Mouse (Mus musculus) megakaryocyte, embryonic 14.5 days (primary cell): ENCODE measurements around the gene Acin1.

Experiments
- FLI1 ChIP-seq: IDR thresholded peaks from 2 replicates; pipeline ENCODE4 v1.6.1; 2012; ENCODE audit warnings: low read length, inconsistent platforms, mixed read lengths
- GATA1 ChIP-seq: IDR thresholded peaks from 3 replicates; pipeline ENCODE4 v1.6.1; 2012; ENCODE audit warnings: mixed read lengths, low read length, inconsistent platforms, borderline replicate concordance

DNA sequence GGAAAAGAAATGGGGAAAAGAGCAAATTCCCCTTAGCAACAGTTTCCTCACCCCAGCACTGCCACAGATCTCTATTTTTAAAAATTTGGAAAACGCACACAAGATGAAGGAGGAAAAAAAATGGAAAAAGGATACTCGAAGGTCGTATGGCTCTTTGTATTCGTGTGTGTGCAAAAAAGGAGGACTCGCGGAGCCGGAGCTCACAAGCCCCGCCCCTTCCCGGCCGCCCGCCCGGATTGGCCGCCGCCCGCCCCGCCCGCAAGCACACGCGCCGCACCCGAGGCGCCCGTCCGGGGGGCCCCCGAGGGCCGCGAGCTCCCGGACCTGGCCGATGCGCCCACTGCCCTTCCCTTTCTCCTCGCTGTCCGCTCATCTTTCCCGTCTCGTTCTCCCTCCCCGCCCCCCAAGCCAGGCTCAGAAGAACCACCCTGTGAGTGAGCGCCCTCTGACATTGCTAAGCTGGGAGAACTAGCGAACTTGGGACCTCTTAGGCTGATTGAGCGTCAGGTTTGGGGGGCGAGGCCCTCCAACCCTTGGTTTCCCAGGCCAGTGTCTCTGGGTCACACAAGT is 80.9 kb downstream of the Acin1 start, which contains the start of gene 4931414P19Rik:
- TF ChIP-seq GATA1 (no peak), FLI1 (no peak)
